Mouse (Mus musculus) ZHBTc4 (cell line): ENCODE measurements around the gene Tube1.

Experiments
- DNase-seq: peaks from one replicate; pipeline ENCODE4 v3.0.0-alpha.2; 2011; ENCODE audit warnings: low read depth, low spot score

Tube1 gene

DNA sequence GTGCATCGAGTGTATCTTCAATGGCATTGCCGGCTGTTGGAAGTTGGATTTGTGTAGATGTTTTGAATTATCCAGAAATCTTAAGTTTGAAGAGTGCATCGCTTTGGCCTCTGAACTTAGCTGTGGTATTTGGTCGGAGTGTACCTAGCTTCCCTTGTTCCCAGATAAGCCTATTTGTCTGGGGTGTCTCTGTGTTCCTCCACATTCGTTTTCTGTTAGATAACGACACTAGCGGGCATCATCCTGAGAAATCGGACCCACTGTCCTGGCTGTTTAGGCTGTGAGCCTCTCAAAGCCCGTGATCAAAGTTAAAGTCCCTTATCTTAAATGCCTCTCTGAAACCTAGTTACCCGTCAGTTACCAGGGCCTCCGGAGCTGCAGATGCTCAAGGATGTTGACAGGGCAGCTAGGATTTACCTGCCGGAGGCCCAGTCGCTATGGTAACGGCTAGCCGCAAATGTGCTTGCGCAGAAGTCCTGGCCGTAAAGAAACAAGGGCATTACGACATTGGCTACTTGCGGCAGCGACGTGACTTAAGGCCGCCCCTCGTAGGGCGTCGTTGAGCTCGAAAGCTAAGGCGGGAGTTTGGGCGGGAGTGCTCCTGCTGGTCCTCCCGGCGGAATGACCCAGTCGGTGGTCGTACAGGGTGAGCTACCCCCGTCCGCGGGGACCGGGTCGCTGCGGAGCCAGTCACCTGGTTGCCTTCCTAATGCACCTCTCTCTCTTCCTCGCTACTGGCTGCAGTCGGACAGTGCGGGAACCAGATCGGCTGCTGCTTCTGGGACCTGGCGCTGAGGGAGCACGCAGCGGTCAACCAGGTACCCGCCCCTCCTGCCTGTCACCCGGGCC lies at the start of gene Tube1, which contains the start of gene Fam229b:
Tube1 (plus strand) TSS at position 515 of the 849 bp plus-strand sequence.
Fam229b (minus strand) TSS at position 453 of the 849 bp plus-strand sequence.
- peak; percentile 98 for DNase-seq

- DNase-seq = peak; percentile 70
Measured at GRCm38 (mm10) chr10:39096981-39097380, 36.8 kb upstream of the Tube1 start.

DNA sequence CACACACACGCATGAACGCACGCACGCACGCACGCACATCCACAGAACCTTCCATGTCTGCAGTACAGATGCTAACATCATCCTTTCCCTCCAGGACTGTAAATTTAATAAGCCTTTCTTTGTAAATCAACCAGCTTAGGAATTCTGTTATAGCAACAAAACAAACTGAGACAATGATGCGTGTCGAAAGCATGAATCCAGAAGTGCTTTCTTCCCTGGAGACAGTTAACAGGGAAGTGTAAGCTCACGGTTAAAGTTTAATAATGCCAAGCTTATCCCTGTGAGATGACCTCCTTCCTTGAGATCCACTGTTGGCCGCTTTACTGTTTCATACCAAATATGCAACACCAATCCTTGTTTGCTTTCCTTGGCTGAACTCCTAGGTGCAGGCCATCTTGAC lies 35.0 kb upstream of the Tube1 start:
- no peak for DNase-seq

DNA sequence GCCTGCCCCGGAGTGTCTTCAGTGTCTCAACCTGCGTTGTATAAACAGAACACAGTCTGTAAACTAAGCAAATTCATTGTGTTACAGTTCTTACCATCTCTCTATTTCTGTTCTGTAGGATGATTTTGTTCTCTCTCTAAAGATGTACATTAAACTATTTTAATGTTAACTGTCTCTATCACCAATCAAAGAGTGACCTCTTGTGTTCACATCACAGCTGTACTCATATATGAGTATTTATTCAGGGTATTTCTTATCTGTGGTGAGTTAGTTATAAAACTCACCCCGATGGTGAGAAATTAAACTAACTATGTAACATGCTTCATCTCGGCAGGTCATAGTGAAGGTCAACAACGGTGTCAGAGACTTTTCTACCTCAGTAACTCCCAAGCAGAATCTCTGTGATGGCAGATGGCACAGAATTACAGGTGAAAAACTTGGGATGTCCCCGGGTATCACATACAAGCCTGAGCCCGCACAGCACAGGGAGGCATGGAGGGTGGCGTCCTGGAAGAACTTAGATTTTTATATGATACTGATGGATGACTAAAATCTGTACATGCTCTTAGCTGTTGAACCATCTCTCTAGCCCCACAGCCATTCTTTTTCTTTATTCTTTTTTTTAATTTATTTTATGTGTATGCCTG lies 28.9 kb upstream of the Tube1 start:
- DNase-seq = no peak

DNA sequence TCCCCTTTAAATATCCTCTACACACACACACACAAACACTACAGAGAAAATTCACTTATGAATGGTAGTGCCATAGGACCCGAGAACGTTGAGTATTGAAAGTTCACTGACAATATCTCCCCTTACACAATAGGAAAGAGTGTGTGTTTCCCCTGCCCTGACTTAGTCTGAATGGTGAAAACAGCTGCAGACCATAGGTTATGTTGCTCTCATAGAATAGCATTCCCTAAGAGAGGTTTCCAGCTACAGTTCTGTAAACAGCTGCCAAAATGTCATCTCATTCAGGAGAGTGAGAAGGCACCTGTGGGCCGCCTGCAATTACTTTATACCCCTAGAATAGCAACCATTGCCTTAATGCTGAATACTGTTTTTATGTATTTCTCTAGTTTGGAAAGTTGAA lies 27.4 kb upstream of the Tube1 start:
- no peak for DNase-seq

GRCm38 (mm10) chr10:39106935-39107334 lies 26.8 kb upstream of the Tube1 start:
- DNase-seq = peak; percentile 88

GRCm38 (mm10) chr10:39108837-39109488 lies 24.8 kb upstream of the Tube1 start:
- no peak for DNase-seq

DNA sequence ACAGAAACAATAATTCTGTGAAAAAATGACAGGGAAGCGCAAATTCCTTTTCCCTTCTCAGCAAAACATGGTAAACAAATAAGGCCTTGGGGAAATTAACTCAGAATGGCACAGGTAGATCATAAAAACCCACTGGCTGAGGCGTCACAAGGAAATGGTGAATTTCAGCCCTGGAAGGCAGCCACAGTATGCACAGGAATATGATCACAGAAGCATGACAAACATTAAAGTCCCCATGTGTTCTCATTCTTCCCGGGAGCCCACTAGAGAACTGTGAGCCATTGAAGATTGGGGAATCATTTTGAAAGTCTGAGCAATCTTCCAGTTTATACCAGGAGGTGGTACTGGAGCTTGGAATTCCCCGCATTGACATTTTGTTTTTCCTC lies 24.3 kb upstream of the Tube1 start:
- DNase-seq = no peak

GRCm38 (mm10) chr10:39121412-39121811 lies 12.4 kb upstream of the Tube1 start:
- DNase-seq = no peak

DNA sequence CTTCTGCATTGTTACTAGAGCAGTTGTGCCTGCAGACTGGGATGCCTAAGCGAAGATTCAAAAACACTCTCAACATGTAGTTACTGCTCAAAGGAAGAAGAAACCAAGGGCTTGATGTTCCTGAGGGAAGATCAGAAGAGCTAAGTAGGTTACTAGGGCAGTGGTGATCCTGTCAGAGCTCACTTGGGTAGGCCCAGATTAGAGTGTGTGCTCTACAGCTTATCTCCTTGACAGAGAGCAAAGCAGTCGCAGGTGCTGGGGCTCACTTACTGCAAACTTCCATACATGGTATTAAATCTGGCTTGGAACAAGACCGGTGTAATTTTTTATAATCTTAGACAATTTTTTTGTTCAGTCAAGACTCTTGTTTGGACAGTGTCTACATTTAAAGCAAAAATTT lies 4.0 kb downstream of the Tube1 start:
- no peak for DNase-seq

GRCm38 (mm10) chr10:39138761-39139160 lies 5.0 kb downstream of the Tube1 start:
- DNase-seq = no peak

- DNase-seq = peak; percentile 63
Measured at GRCm38 (mm10) chr10:39140843-39141242, 7.1 kb downstream of the Tube1 start.

DNA sequence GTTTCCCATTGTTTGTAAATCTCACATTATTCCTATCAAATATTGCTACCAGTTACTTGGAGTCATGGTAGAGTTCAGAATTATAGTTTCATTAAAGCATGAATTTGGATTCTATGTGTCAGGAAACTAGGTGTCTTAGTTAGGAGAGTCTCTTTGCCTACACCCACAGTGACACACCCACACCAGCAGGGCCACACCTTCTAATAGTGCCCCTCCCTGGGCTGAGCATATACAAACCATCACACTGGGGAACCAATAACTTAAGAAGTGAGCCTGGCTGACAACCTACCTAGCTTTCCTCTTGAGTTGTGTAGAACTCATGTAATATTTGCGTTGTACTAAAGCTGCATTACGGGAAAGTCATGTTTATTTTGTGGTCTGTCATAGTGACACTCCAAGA lies 7.6 kb downstream of the Tube1 start:
- no peak for DNase-seq

DNA sequence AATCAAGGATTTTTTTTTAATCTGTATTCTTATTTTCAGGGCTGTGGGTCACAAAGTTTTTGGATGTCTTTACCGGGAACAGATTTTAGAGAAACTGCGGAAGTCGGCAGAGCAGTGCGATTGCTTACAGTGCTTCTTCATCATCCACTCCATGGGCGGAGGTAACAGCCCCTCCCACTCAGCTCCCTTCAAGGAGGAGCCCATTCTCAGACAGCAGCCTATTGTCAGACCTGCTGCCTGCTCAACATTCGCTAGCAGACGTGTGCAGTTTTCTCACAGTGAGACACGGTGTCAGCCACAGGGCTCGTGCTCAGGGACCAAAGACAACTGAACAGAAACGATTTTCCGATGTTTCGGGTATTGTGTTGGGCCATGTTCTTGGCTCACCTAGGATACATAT lies 8.4 kb downstream of the Tube1 start:
- no peak for DNase-seq

DNA sequence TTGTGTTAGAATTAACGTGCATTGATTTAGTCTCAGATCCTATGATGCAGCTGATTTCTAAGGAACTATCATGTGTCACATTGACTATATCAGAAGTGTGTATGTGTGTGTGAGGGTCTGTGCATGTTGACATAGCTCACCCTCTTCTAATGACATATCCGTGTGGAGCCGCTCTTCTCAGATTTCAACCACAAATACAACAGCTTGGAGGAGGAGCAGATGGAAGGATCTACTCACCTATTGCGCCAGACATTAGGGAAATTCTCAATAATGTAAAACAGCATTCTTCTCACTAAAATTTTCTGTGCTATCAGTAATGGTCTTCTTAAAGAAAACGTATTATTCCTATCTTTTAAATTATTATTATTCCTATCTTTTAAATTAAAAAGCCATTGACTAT lies 22.9 kb downstream of the Tube1 start:
- DNase-seq = no peak

DNA sequence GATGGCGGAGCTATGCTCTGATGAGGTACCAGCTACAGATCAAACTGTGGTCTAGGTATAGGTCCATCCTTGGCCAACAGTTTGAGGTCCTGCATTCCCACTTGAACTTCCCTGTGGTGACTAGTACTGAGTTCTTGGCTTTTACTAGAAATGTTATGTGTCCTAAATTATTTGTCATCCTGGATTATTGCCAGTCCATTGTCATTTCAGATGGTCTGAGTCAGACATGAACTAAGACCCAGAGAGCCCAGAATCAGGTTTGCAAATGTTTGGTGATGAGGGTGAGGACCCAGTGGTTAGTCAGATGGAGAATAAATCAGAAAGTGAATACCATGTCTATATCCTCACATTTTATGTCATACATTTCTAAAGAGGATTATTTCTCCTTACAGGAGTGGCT lies 23.5 kb downstream of the Tube1 start:
- no peak for DNase-seq

DNA sequence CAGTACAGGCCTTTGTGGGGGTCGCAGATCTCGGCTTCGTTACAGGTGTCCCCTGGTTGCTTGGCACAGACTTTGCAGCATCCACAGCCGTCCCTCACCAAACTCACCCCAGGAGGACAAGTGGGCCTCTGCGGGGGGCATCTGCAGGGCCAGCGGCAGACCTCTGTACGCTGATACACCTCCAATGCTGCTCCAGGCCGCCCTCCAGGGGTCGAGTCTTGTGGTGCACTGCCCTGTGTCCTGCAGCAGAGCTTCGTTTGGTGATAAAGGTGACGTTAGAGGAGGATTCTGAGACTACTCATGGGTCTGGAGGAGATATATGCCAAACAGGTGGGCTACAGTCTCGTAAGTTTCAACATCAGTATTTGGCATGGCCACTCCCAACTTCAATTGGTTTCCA lies 24.5 kb downstream of the Tube1 start:
- DNase-seq = peak; percentile 54

- no peak for DNase-seq
Measured at GRCm38 (mm10) chr10:39161406-39161805, 27.6 kb downstream of the Tube1 start.

DNA sequence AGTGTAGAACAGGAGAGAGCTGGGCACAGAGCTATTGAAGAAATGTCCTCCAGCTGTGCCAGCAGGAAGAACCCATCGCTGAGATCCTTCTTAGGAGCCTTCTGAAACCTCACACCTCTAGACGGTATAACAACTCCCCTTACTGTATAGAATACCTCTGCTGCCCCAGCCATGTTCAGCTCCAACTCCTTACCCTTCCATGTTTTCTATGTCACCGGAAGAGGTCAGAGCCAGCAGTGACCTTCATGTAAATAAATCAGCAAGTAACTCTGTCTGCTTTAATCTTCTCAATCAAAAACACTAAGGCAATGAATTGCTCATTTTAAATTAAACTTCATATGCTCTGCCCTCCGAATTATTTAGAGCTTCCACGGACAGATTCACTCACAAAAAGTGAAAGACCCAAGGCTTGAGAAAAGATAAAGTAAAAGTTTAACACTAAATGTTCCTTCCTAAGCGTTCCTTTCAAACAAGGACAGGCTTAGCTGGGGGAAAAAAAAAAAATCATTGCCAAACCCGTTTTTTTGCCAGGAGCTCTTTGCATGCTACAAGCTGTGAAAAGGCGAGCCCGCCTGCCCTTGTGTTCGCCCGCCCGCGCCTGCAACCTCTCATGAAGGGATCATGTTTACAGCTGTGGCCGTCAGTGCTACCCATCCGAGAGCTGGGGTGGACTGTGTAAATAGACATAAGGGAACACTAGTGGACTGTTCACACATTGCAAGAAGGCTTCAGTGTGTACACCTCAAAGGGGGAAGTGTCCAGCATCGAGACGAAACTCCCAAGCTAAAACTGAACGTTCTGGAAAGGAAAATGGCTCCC lies 29.1 kb downstream of the Tube1 start:
- no peak for DNase-seq

DNA sequence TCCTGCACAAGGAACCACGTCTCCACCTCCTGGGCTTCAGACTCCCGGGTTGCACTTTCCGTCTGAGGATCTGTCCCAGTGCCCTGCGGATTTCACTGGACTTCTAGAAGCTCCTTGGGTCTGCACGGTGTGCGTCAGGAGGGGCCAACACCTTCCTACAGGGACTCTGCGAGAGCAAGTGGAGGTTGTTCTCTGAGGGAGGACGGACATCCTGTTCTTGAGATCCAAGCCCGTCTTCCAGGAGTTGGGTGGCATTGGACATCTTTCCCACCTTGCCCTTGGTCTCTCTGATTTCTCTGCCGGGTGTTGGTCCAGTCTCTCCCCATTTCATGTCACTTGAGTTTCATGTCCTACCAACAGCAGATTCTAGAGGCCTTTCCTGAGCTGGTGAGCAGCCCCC lies 29.9 kb downstream of the Tube1 start, which contains the start of gene Ccn6:
Ccn6 (minus strand) TSS at position 101 of the 400 bp plus-strand sequence.
- DNase-seq = no peak

- DNase-seq = no peak
Measured at GRCm38 (mm10) chr10:39165632-39166115, 31.9 kb downstream of the Tube1 start.
